ENCODE assay signal across 9 mouse cellular contexts in genomic region chr9:54502873-54503272, GRCm38 (mm10). TPM values are rescaled to one million over a fixed set of nuclear protein-coding genes. Genes with fewer than 3 reads are reported as not detected.
DNase-seq lines count a peak whose midpoint lies in the region; ATAC-seq and TF ChIP-seq lines count a peak whose summit lies in the region.
"Had no signal": no experiment of that assay in that cellular context is flagged by ENCODE, and none has a peak within 500 bp of the region (broad histone marks: within the 10 kb centered on the region; RNA-seq: fewer than 3 reads in every experiment).

No protein-coding gene starts in this region.

- no peak for ATAC-seq in lung, embryonic 14.5 days (ENCODE audit: insufficient read depth)
- no peak for ATAC-seq in forebrain, embryonic 14.5 days
- no peak for ATAC-seq in neural tube, embryonic 15.5 days (ENCODE audit: low FRiP score)

- H3K27me3 ChIP-seq in lung, embryonic 14.5 days (ENCODE audit: insufficient read depth, low read length): peaks cover 22% of the 10 kb centered on the region; the same call in 1 of the 2 replicates
- no peaks in the 10 kb centered on the region for H3K27me3 ChIP-seq in forebrain, embryonic 14.5 days (replicated peaks; ENCODE audit: control insufficient read depth, insufficient read depth, low read length)
- H3K27me3 ChIP-seq in neural tube, embryonic 15.5 days (replicated peaks): no peaks in the 10 kb centered on the region

- no peaks in the 10 kb centered on the region for H3K36me3 ChIP-seq in lung, embryonic 14.5 days (ENCODE audit: insufficient read depth)
- no peaks in the 10 kb centered on the region for H3K36me3 ChIP-seq in forebrain, embryonic 14.5 days (ENCODE audit: control insufficient read depth, insufficient read depth, low read length)
- H3K36me3 ChIP-seq in neural tube, embryonic 15.5 days: no peaks in the 10 kb centered on the region

- H3K4me2 ChIP-seq in lung, embryonic 14.5 days: peak overlapping the region; percentile 98; the same call in 1 of the 2 replicates
- H3K4me2 ChIP-seq in forebrain, embryonic 14.5 days (ENCODE audit: low read length): peak overlapping the region; percentile 68
- H3K4me2 ChIP-seq in neural tube, embryonic 15.5 days: peak overlapping the region; percentile 78

- H3K9ac ChIP-seq in lung, embryonic 14.5 days: no peak overlapping the region
- peak overlapping the region; percentile 21; the same call in 1 of the 2 replicates for H3K9ac ChIP-seq in forebrain, embryonic 14.5 days (ENCODE audit: low read length)
- 0 out of 2 replicates have a peak overlapping the region, but pooled peaks have one; percentile 7 for H3K9ac ChIP-seq in neural tube, embryonic 15.5 days (replicated peaks)

- WGBS in lung, embryonic 14.5 days: 11% methylated on average over 12 of the region's 12 CpGs
- WGBS in forebrain, embryonic 14.5 days: 7% methylated on average over 12 of the region's 12 CpGs
- WGBS in neural tube, embryonic 15.5 days: 13% methylated on average over 12 of the region's 12 CpGs

- no peak overlapping the region for H3K27ac ChIP-seq in lung, embryonic 14.5 days (ENCODE audit: low read depth)
- H3K27ac ChIP-seq in forebrain, embryonic 14.5 days (ENCODE audit: low read depth, low read length): no peak overlapping the region
- no peak overlapping the region for H3K27ac ChIP-seq in neural tube, embryonic 15.5 days (replicated peaks)

- TF ChIP-seq CTCF in lung, embryonic 14.5 days (IDR thresholded peaks at IDR 0.05; ENCODE audit: low read depth): no peak

- H3K4me3 ChIP-seq in lung, embryonic 14.5 days (ENCODE audit: low read depth, low read length): no peak overlapping the region; the same call in 1 of the 2 replicates
- H3K4me3 ChIP-seq in forebrain, embryonic 14.5 days (ENCODE audit: low read depth, low read length): no peak overlapping the region
- H3K4me3 ChIP-seq in neural tube, embryonic 15.5 days (replicated peaks): peak overlapping the region; percentile 82

- no peak for DNase-seq in lung, embryonic 14.5 days
- no peak for DNase-seq in lung, postnatal 14 days
- DNase-seq in forebrain, embryonic 14.5 days (ENCODE audit: low spot score): no peak
- peak; percentile 33 for DNase-seq in kidney, postnatal 14 days
- no peak for DNase-seq in spleen, adult 12 weeks (ENCODE audit: low spot score)
- DNase-seq in thymus, postnatal 0 days (ENCODE audit: low spot score): no peak
- no peak for DNase-seq in B cell, adult 2 months
- DNase-seq: gastrocnemius, postnatal 25 days had no signal

- H3K4me1 ChIP-seq in lung, embryonic 14.5 days (ENCODE audit: insufficient read depth): no peaks in the 10 kb centered on the region
- H3K4me1 ChIP-seq in forebrain, embryonic 14.5 days (ENCODE audit: control insufficient read depth, insufficient read depth, low read length): peaks cover 10% of the 10 kb centered on the region
- peaks cover 28% of the 10 kb centered on the region for H3K4me1 ChIP-seq in neural tube, embryonic 15.5 days

- H3K9me3 ChIP-seq in lung, embryonic 14.5 days (ENCODE audit: low read depth, low read length): no peaks in the 10 kb centered on the region
- no peaks in the 10 kb centered on the region for H3K9me3 ChIP-seq in forebrain, embryonic 14.5 days (replicated peaks; ENCODE audit: control insufficient read depth, low read length)
- no peaks in the 10 kb centered on the region for H3K9me3 ChIP-seq in neural tube, embryonic 15.5 days (replicated peaks)

RNA-seq across cellular contexts. Expression of gene Dmxl2, which starts 1.4 kb away (rescaled TPM):
- polyA plus RNA-seq in lung, embryonic 14.5 days (2014; fragmentation: Nextera tagmentation; extraction: Ambion mirVana): 4.3 and 4.6 TPM in 2 replicates
- polyA plus RNA-seq in forebrain, embryonic 14.5 days (2014; fragmentation: Nextera tagmentation; extraction: Ambion mirVana): 39.5 and 53.7 TPM in 2 replicates
- 55.3 and 60.5 TPM in 2 replicates for polyA plus RNA-seq in neural tube, embryonic 15.5 days (2015; fragmentation: Nextera tagmentation; extraction: Ambion mirVana)
- polyA plus RNA-seq in thymus, postnatal 0 days (2015; fragmentation: Nextera tagmentation; extraction: Ambion mirVana): 1.0 and 1.1 TPM in 2 replicates

RNA-seq across cellular contexts. Expression of gene Sh2d7, which starts 35.9 kb away (rescaled TPM):
- not detected in 2 replicates for polyA plus RNA-seq in lung, embryonic 14.5 days (2014; fragmentation: Nextera tagmentation; extraction: Ambion mirVana)
- 0.10 TPM in 2 replicates for polyA plus RNA-seq in forebrain, embryonic 14.5 days (2014; fragmentation: Nextera tagmentation; extraction: Ambion mirVana)
- polyA plus RNA-seq in neural tube, embryonic 15.5 days (2015; fragmentation: Nextera tagmentation; extraction: Ambion mirVana): 0.13 TPM in 1 of 2 replicates, not detected in the other
- polyA plus RNA-seq in thymus, postnatal 0 days (2015; fragmentation: Nextera tagmentation; extraction: Ambion mirVana): 0.09 and 0.13 TPM in 2 replicates

RNA-seq across cellular contexts. Expression of gene Cib2, which starts 57.1 kb away (rescaled TPM):
- 14.1 and 15.3 TPM in 2 replicates for polyA plus RNA-seq in lung, embryonic 14.5 days (2014; fragmentation: Nextera tagmentation; extraction: Ambion mirVana)
- polyA plus RNA-seq in forebrain, embryonic 14.5 days (2014; fragmentation: Nextera tagmentation; extraction: Ambion mirVana): 42.7 and 43.4 TPM in 2 replicates
- polyA plus RNA-seq in neural tube, embryonic 15.5 days (2015; fragmentation: Nextera tagmentation; extraction: Ambion mirVana): 63.6 and 76.2 TPM in 2 replicates
- polyA plus RNA-seq in thymus, postnatal 0 days (2015; fragmentation: Nextera tagmentation; extraction: Ambion mirVana): 1.5 and 1.8 TPM in 2 replicates
